Mouse (Mus musculus) forebrain, embryonic 11.5 days (tissue): Measurements from ENCODE around the gene Slc30a5. TPM values are rescaled to one million over a fixed set of nuclear protein-coding genes. Genes with fewer than 3 reads are reported as not detected.

Experiments used
- ATAC-seq: fragments of 200-750 bp; cut with Nextera tagmentation; replicated peaks from 2 replicates; pipeline ENCODE4 v1.8.0; 2017; ENCODE audit warnings: moderate TSS enrichment; ENCODE audit not compliant: low FRiP score
- DNase-seq: peaks from one replicate; pipeline ENCODE4 v3.0.0-alpha.2; 2017; ENCODE audit warnings: low spot score
- H3K27ac ChIP-seq: fragments of 300-500 bp; sonication (generic); 2 replicates; pipeline ENCODE4 v1.5.1; 2014; ENCODE audit warnings: low read depth, low read length
- H3K27me3 ChIP-seq: fragments of 300-500 bp; sonication (generic); 2 replicates; pipeline ENCODE4 v1.6.1; 2014; ENCODE audit warnings: mild to moderate bottlenecking, low read length, mixed read lengths; ENCODE audit not compliant: control insufficient read depth, insufficient read depth
- H3K36me3 ChIP-seq: fragments of 300-500 bp; sonication (generic); 2 replicates; pipeline ENCODE4 v1.6.1; 2014; ENCODE audit warnings: mild to moderate bottlenecking, low read length, moderate library complexity, mixed read lengths; ENCODE audit not compliant: control insufficient read depth, insufficient read depth
- H3K4me1 ChIP-seq: fragments of 300-500 bp; sonication (generic); replicated peaks from 2 replicates; pipeline ENCODE4 v1.6.1; 2014; ENCODE audit warnings: low read length, mixed read lengths; ENCODE audit not compliant: control insufficient read depth, insufficient read depth
- H3K4me2 ChIP-seq: fragments of 300-500 bp; sonication (generic); 2 replicates; pipeline ENCODE4 v1.6.1; 2014; ENCODE audit warnings: low read depth, mild to moderate bottlenecking, low read length, moderate library complexity, mixed read lengths; ENCODE audit not compliant: severe bottlenecking
- H3K4me3 ChIP-seq: fragments of 300-500 bp; sonication (generic); 2 replicates; pipeline ENCODE4 v1.5.1; 2014; ENCODE audit warnings: low read depth, low read length
- H3K9ac ChIP-seq: fragments of 300-500 bp; sonication (generic); 2 replicates; pipeline ENCODE4 v1.6.1; 2014; ENCODE audit warnings: low read length
- H3K9me3 ChIP-seq: fragments of 300-500 bp; sonication (generic); 2 replicates; pipeline ENCODE4 v1.6.1; 2016; ENCODE audit warnings: low read length, mixed read lengths; ENCODE audit not compliant: control insufficient read depth
- WGBS: fragments of 180-500 bp; shearing (Covaris S2); extraction: QIAGEN DNeasy Blood & Tissue Kit; methylation state at CpG from one replicate; pipeline ENCODE4 v1.1.7; 2014; 5-methylcytosine and 5-hydroxymethylcytosine counted together
- polyA plus RNA-seq: library from polyadenylated mRNA; unstranded; fragments of >200 nt; fragmentation: Nextera tagmentation; extraction: Ambion mirVana; gene quantifications from 2 replicates; pipeline ENCODE4 v1.2.1, GENCODE M21; 2014

Slc30a5 gene
- polyA plus RNA-seq, 1 experiment from 2014 or later, result 47.3 TPM

DNA sequence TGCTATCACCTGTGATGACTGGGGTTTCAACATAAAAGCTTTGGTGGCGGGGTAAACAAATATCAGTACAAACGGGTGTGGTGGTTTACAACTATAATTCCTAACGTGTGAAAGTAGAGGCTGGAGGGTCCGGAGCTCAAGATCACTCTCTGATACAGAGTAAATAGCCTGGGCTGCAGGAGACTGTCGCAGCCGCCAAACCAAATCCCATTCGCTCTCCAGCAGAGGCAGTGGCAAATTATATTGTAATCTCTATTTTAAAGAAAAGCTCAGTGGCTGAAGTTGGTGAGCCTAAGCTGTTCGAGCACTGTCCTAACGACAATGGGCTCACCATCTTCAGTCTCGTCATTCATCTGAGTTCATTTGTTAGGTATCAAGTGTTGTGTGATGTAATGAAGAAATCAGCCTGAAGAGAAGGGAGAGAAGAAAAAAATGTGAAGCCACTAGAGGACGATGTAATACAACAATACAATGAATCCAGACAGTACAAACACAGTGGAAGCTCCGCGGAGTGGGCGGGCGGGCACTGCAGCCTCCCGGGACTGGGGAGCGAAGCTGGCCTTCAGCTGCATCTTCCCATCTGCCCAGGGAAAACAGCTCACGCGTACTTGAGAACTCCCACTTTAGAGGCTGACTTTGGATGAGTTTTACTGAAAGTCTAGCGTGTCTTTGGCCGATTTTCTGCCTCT, 13.8 kb upstream of the Slc30a5 start:
- Histone ChIP-seq H3K9me3 (no peaks in the 10 kb centered on the region), H3K4me3 (no peak overlapping the region), H3K27ac (no peak overlapping the region), H3K9ac (no peak overlapping the region), H3K4me1 (no peaks in the 10 kb centered on the region), H3K27me3 (no peaks in the 10 kb centered on the region), H3K4me2 (no peak overlapping the region), H3K36me3 (no peaks in the 10 kb centered on the region)
- ATAC-seq, result 0 out of 2 replicates have a peak, but pooled peaks have one; percentile 53
- DNase-seq, result no peak
- 57% methylated on average over 21 of the region's 21 CpGs for WGBS

GRCm38 (mm10) chr13:100846254-100846653, 13.0 kb upstream of the Slc30a5 start:
- 86% methylated on average over 8 of the region's 8 CpGs for WGBS
- no peaks in the 10 kb centered on the region for H3K36me3 ChIP-seq
- no peaks in the 10 kb centered on the region for H3K4me1 ChIP-seq
- no peak overlapping the region for H3K4me3 ChIP-seq
- DNase-seq (no peak), ATAC-seq (no peak)
- no peaks in the 10 kb centered on the region for H3K27me3 ChIP-seq
- no peaks in the 10 kb centered on the region for H3K9me3 ChIP-seq
- H3K9ac ChIP-seq, result no peak overlapping the region
- H3K4me2 ChIP-seq, result no peak overlapping the region
- no peak overlapping the region for H3K27ac ChIP-seq

GRCm38 (mm10) chr13:100843944-100844343, 10.7 kb upstream of the Slc30a5 start:
- ATAC-seq (no peak), DNase-seq (no peak)
- Histone ChIP-seq H3K4me2 (no peak overlapping the region), H3K4me3 (no peak overlapping the region), H3K36me3 (no peaks in the 10 kb centered on the region), H3K4me1 (no peaks in the 10 kb centered on the region), H3K9ac (no peak overlapping the region), H3K27me3 (no peaks in the 10 kb centered on the region), H3K9me3 (no peaks in the 10 kb centered on the region), H3K27ac (no peak overlapping the region)
- whole genome bisulfite sequencing, result 79% methylated on average over 2 of the region's 2 CpGs

DNA sequence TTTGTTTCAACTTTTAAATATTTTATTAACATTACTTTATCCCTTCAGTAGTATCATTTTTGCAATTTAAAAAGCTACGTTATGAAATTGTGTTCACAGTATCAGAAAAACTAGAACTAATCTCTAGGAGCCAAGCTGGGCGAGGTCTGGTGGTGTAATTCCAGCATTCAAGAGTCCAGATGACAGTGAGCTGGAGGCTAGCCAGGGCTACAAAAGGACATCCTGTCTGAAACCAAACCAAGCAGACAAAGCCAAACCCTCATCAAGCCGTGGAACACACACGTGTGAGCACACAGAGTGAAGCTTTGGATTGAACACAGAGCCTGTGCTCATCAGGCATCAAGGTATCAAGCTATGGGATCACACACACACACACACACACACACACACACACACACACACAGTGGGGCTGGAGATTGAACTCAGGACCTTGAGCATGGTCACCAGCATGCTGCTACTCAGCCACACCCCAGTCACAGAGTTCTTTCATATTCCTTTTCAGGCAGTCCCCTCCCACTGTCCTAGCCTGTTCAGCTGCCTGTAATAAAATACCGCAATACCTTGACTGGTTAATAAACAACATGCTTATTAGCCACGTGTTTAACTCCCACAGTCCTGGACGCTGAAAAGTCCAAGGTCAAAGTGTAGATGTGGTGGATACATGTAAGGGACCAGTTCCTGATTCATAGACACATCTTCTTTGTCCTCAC, 9.9 kb upstream of the Slc30a5 start:
- ATAC-seq, result no peak
- 83% methylated on average over 7 of the region's 7 CpGs for whole genome bisulfite sequencing

DNA sequence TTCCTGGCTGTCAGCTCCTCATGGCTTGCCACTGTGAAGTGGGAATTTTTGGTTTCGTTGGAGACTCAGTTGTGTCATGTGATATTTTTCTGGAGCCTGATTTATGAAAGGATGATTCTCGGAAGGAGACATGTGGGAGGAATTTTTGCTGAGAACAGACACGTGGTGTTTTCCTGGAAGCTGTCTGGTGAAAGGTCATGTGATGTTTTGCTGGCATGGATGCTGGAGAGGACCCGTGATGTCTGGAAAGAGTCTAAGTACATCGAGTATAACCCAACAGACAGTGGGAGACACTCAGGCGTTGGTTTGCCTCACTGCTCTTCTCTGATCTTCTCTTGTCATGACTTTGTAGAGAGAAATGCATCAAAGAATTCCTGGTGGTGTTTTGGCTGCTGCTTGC, 8.5 kb upstream of the Slc30a5 start:
- 79% methylated on average over 6 of the region's 6 CpGs for WGBS
- no peaks in the 10 kb centered on the region for H3K27me3 ChIP-seq
- H3K9me3 ChIP-seq, result no peaks in the 10 kb centered on the region
- H3K4me3 ChIP-seq, result no peak overlapping the region
- H3K36me3 ChIP-seq, result no peaks in the 10 kb centered on the region
- DNase-seq, result no peak
- no peak overlapping the region for H3K27ac ChIP-seq
- H3K9ac ChIP-seq, result no peak overlapping the region
- no peak for ATAC-seq
- no peak overlapping the region for H3K4me2 ChIP-seq
- no peaks in the 10 kb centered on the region for H3K4me1 ChIP-seq

More for the DNA sequence above, 9.9 kb upstream of the Slc30a5 start:
- H3K4me2 ChIP-seq, result no peak overlapping the region
- H3K9me3 ChIP-seq, result no peaks in the 10 kb centered on the region
- no peak overlapping the region for H3K9ac ChIP-seq
- no peaks in the 10 kb centered on the region for H3K27me3 ChIP-seq
- no peak overlapping the region for H3K4me3 ChIP-seq
- DNase-seq, result no peak
- no peak overlapping the region for H3K27ac ChIP-seq
- H3K36me3 ChIP-seq, result no peaks in the 10 kb centered on the region
- H3K4me1 ChIP-seq, result no peaks in the 10 kb centered on the region

DNA sequence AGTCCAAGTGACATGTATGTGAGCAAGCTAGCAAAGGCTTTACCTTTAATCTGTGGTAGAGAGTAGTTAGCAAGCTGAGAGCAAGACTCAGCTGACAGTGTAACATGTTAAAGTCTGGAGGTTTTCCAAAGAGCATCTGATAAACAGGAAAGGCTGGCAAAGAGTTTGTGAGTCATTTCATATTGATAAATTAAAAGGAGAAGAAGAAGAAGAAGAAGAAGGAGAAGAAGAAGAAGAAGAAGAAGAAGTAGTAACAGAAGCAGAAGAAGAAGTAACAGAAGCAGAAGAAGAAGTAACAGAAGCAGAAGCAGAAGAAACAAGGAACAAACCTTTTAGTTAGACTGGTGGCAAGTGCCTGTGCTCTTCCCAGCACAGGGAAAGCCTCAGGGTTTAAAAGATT, 1.6 kb upstream of the Slc30a5 start:
- DNase-seq (no peak), ATAC-seq (no peak)
- Histone ChIP-seq H3K9ac (no peak overlapping the region), H3K4me1 (peaks cover 2% of the 10 kb centered on the region; the same call in 1 of the 2 replicates), H3K4me3 (no peak overlapping the region), H3K4me2 (no peak overlapping the region), H3K27me3 (no peaks in the 10 kb centered on the region), H3K36me3 (no peaks in the 10 kb centered on the region), H3K27ac (no peak overlapping the region), H3K9me3 (no peaks in the 10 kb centered on the region)

DNA sequence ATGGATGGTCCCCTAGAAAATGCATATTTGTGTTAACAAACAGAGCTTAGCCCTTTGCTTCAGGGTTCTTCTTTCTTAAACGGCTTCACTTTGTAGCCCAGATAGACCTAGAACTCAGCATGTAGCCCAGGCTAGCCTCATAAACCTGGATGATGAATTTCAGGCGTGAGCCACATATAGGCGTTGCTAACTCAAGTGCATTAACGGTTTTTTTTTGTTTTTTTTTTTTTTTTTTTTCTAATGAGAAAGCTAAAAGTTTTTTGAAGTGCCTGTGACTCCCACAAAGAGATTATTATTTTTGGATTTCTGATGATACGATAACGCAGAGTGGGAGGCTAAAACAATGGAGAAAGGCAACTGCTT, 394 bp upstream of the Slc30a5 start:
- ATAC-seq (no peak), DNase-seq (no peak)
- H3K9ac ChIP-seq, result no peak overlapping the region
- H3K27me3 ChIP-seq, result no peaks in the 10 kb centered on the region
- no peaks in the 10 kb centered on the region for H3K9me3 ChIP-seq
- no peak overlapping the region; the same call in 1 of the 2 replicates for H3K4me2 ChIP-seq
- H3K36me3 ChIP-seq, result no peaks in the 10 kb centered on the region
- H3K4me3 ChIP-seq, result no peak overlapping the region; the same call in 1 of the 2 replicates
- peaks cover 2% of the 10 kb centered on the region; the same call in 1 of the 2 replicates for H3K4me1 ChIP-seq
- no peak overlapping the region for H3K27ac ChIP-seq
- WGBS, result 59% methylated on average over 6 of the region's 6 CpGs

- H3K9ac ChIP-seq, result peak overlapping the region; percentile 91
- H3K4me3 ChIP-seq, result peak overlapping the region; percentile 96
- H3K27ac ChIP-seq, result no peak overlapping the region
- no peaks in the 10 kb centered on the region for H3K27me3 ChIP-seq
- DNase-seq (no peak), ATAC-seq (no peak)
- H3K36me3 ChIP-seq, result no peaks in the 10 kb centered on the region
- H3K4me2 ChIP-seq, result peak overlapping the region; percentile 79
- peaks cover 2% of the 10 kb centered on the region; the same call in 1 of the 2 replicates for H3K4me1 ChIP-seq
- no peaks in the 10 kb centered on the region for H3K9me3 ChIP-seq
- WGBS, result 14% methylated on average over 8 of the region's 8 CpGs
Measured at GRCm38 (mm10) chr13:100832188-100832587, 1.0 kb downstream of the Slc30a5 start.

GRCm38 (mm10) chr13:100831123-100831522, 2.1 kb downstream of the Slc30a5 start:
- Histone ChIP-seq H3K4me3 (no peak overlapping the region), H3K36me3 (no peaks in the 10 kb centered on the region), H3K9ac (no peak overlapping the region), H3K4me2 (no peak overlapping the region), H3K27ac (no peak overlapping the region), H3K4me1 (peaks cover 2% of the 10 kb centered on the region; the same call in 1 of the 2 replicates), H3K27me3 (no peaks in the 10 kb centered on the region), H3K9me3 (no peaks in the 10 kb centered on the region)
- ATAC-seq (no peak), DNase-seq (no peak)
- WGBS, result 85% methylated on average over 6 of the region's 6 CpGs
